Mouse (Mus musculus): ENCODE measurements at regions not wholly inside any gene's neighbourhood (a gene's known extent, or its start where the extent isn't known, plus 50 kb on each side); places are given as distances from the start of the nearest gene placed in this dataset.

DNA sequence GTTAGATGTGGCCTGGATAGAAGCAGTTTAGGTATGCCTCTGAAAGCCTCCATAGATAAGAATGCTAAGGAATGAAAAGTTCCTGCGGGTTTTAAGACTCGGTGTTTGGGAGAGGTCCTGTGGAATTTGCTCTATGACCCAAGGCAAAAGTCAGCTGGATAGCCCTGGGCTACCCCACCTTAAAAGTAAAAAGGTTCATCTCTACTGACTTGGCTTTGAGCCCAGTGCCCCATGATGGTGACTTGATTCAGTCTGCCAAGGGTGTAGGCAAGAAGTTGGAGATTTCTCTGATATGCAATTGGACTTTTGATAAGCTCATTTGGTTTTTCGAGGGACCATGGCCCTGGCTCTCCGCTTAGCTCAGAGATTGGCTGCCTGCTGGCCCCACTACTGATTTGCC is 78.8 kb upstream of the Herc3 start:
- DNase-seq = no peak

- no peak for DNase-seq
Measured at GRCm38 (mm10) chr6:58756309-58757015, 74.8 kb upstream of the Herc3 start.

- no peak for DNase-seq
Measured at GRCm38 (mm10) chr6:58757339-58757738, 73.9 kb upstream of the Herc3 start.

- peak; percentile 12 for DNase-seq
Measured at GRCm38 (mm10) chr6:58770654-58771218, 60.5 kb upstream of the Herc3 start.

DNA sequence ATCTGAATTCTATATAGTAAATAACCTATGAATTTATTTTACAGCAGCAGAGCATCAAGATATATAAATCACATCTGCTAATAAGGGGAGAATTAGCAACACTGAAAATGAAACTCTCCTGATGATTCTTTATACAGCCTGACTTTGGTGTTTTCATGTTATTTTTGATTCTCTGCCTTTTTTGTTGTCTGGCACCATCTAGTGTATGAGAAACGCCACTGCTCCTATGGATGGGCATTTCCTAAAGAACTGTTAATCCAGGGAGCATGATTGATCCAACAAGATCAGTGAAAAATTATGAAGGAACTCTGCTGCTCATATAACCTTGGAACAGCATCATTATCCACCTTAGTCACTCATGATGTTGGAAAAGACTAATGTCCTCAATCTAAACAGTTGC is 59.3 kb upstream of the Herc3 start:
- no peak for DNase-seq
